Comparison of ENCODE assay signal across 19 mouse cellular contexts in genomic region chr5:75607971-75608370, GRCm38 (mm10). TPM values are rescaled to one million over a fixed set of nuclear protein-coding genes. Genes with fewer than 3 reads are reported as not detected.
DNase-seq lines count a peak whose midpoint lies in the region; ATAC-seq and TF ChIP-seq lines count a peak whose summit lies in the region.
"Had no signal": no experiment of that assay in that cellular context is flagged by ENCODE, and none has a peak within 500 bp of the region (broad histone marks: within the 10 kb centered on the region; RNA-seq: fewer than 3 reads in every experiment).

No protein-coding gene starts in this region.

- H3K4me1 ChIP-seq in heart, embryonic 10.5 days, result peaks cover 25% of the 10 kb centered on the region
- H3K4me1 ChIP-seq in hindbrain, postnatal 0 days (ENCODE audit: insufficient read depth, low read length), result no peaks in the 10 kb centered on the region
- peaks cover 38% of the 10 kb centered on the region for H3K4me1 ChIP-seq in hindbrain, embryonic 14.5 days (replicated peaks; ENCODE audit: control insufficient read depth, insufficient read depth, low read length)
- peaks cover 42% of the 10 kb centered on the region for H3K4me1 ChIP-seq in liver, embryonic 11.5 days (replicated peaks; ENCODE audit: control insufficient read depth, insufficient read depth, low read length)
- no peaks in the 10 kb centered on the region for H3K4me1 ChIP-seq in kidney, adult 2 months (ENCODE audit: control insufficient read depth, insufficient read depth, low read length)
- H3K4me1 ChIP-seq: embryonic facial prominence, embryonic 12.5 days had no signal

- no peak for TF ChIP-seq POLR2A in kidney, adult 2 months (IDR thresholded peaks at IDR 0.05; ENCODE audit: low read depth, low read length)

- WGBS in heart, embryonic 10.5 days, result 23% methylated on average over 12 of the region's 12 CpGs
- 74% methylated on average over 12 of the region's 12 CpGs for WGBS in hindbrain, postnatal 0 days
- WGBS in hindbrain, embryonic 14.5 days, result 79% methylated on average over 12 of the region's 12 CpGs
- WGBS in liver, embryonic 11.5 days, result 20% methylated on average over 12 of the region's 12 CpGs
- WGBS in kidney, adult 2 months, result 93% methylated on average over 12 of the region's 12 CpGs

- no peak for TF ChIP-seq CTCF in hindbrain, postnatal 0 days (IDR thresholded peaks at IDR 0.05; ENCODE audit: low read depth)
- no peak for TF ChIP-seq CTCF in kidney, adult 2 months (conservative IDR thresholded peaks at IDR 0.05; ENCODE audit: insufficient read depth, insufficient read length, low read depth, low read length)

- H3K4me3 ChIP-seq in heart, embryonic 10.5 days, result peak overlapping the region; percentile 32; the same call in 1 of the 2 replicates
- H3K4me3 ChIP-seq in hindbrain, postnatal 0 days (ENCODE audit: low read length), result no peak overlapping the region
- H3K4me3 ChIP-seq in hindbrain, embryonic 14.5 days (replicated peaks; ENCODE audit: low read length), result no peak overlapping the region
- H3K4me3 ChIP-seq in liver, embryonic 11.5 days (ENCODE audit: low read depth, low read length), result no peak overlapping the region
- no peak overlapping the region for H3K4me3 ChIP-seq in kidney, adult 2 months (ENCODE audit: insufficient read depth, low read depth, low read length)
- H3K4me3 ChIP-seq: embryonic facial prominence, embryonic 12.5 days; limb, embryonic 13.5 days; neural tube, embryonic 15.5 days had no signal

- H3K27me3 ChIP-seq in heart, embryonic 10.5 days (ENCODE audit: insufficient read depth, poor library complexity, severe bottlenecking), result no peaks in the 10 kb centered on the region
- H3K27me3 ChIP-seq in hindbrain, postnatal 0 days (ENCODE audit: insufficient read depth, low read length), result no peaks in the 10 kb centered on the region
- H3K27me3 ChIP-seq in hindbrain, embryonic 14.5 days (ENCODE audit: control insufficient read depth, insufficient read depth, low read length), result no peaks in the 10 kb centered on the region
- H3K27me3 ChIP-seq in liver, embryonic 11.5 days (replicated peaks; ENCODE audit: control insufficient read depth, insufficient read depth, low read length), result no peaks in the 10 kb centered on the region
- H3K27me3 ChIP-seq in kidney, adult 2 months (replicated peaks; ENCODE audit: control insufficient read depth, insufficient read depth, low read length), result no peaks in the 10 kb centered on the region
- H3K27me3 ChIP-seq: embryonic facial prominence, embryonic 12.5 days; limb, embryonic 13.5 days; neural tube, embryonic 15.5 days had no signal

- H3K36me3 ChIP-seq in heart, embryonic 10.5 days, result peaks cover 4% of the 10 kb centered on the region; the same call in 1 of the 2 replicates
- H3K36me3 ChIP-seq in hindbrain, postnatal 0 days (ENCODE audit: insufficient read depth, low read length), result no peaks in the 10 kb centered on the region
- peaks cover 6% of the 10 kb centered on the region for H3K36me3 ChIP-seq in hindbrain, embryonic 14.5 days (replicated peaks; ENCODE audit: control insufficient read depth, insufficient read depth)
- H3K36me3 ChIP-seq in liver, embryonic 11.5 days (ENCODE audit: control insufficient read depth, insufficient read depth, low read length), result peaks cover 3% of the 10 kb centered on the region; the same call in 1 of the 2 replicates
- no peaks in the 10 kb centered on the region for H3K36me3 ChIP-seq in kidney, adult 2 months (ENCODE audit: control insufficient read depth, insufficient read depth, low read length)
- H3K36me3 ChIP-seq: embryonic facial prominence, embryonic 12.5 days; neural tube, embryonic 15.5 days had no signal

- no peaks in the 10 kb centered on the region for H3K9me3 ChIP-seq in heart, embryonic 10.5 days
- H3K9me3 ChIP-seq in hindbrain, postnatal 0 days (ENCODE audit: low read length), result no peaks in the 10 kb centered on the region
- no peaks in the 10 kb centered on the region for H3K9me3 ChIP-seq in hindbrain, embryonic 14.5 days (ENCODE audit: control insufficient read depth, low read length)
- H3K9me3 ChIP-seq in liver, embryonic 11.5 days (ENCODE audit: control insufficient read depth, low read length), result no peaks in the 10 kb centered on the region
- H3K9me3 ChIP-seq: embryonic facial prominence, embryonic 12.5 days; limb, embryonic 13.5 days; neural tube, embryonic 15.5 days had no signal

- H3K27ac ChIP-seq in heart, embryonic 10.5 days, result peak overlapping the region; percentile 37; the same call in 1 of the 2 replicates
- H3K27ac ChIP-seq in hindbrain, postnatal 0 days, result peak overlapping the region; percentile 48; the same call in 1 of the 2 replicates
- H3K27ac ChIP-seq in hindbrain, embryonic 14.5 days, result no peak overlapping the region
- peak overlapping the region; percentile 54 for H3K27ac ChIP-seq in liver, embryonic 11.5 days (ENCODE audit: low read depth, low read length)
- no peak overlapping the region for H3K27ac ChIP-seq in kidney, adult 2 months (ENCODE audit: insufficient read depth, low read depth, low read length)
- H3K27ac ChIP-seq: embryonic facial prominence, embryonic 12.5 days; limb, embryonic 13.5 days; neural tube, embryonic 15.5 days; stomach, postnatal 0 days had no signal

- no peak for DNase-seq in heart, embryonic 10.5 days (ENCODE audit: low spot score)
- no peak for DNase-seq in heart, adult 8-10 months (ENCODE audit: low spot score)
- DNase-seq in hindbrain, postnatal 0 days (ENCODE audit: low spot score), result no peak
- DNase-seq in hindbrain, embryonic 14.5 days (ENCODE audit: low spot score), result no peak
- DNase-seq in liver, embryonic 11.5 days (ENCODE audit: low spot score), result peak; percentile 60
- DNase-seq in frontal cortex, postnatal 25 days (ENCODE audit: low spot score in 2 of 2), result no peak
- DNase-seq in kidney, adult 2 months, result no peak
- DNase-seq: adrenal gland, adult 8-10 months; cerebellum, adult 18-20 months; heart, postnatal 14 days; kidney, adult 18-20 months; kidney, postnatal 25 days; thymus, postnatal 25 days had no signal

- no peak for ATAC-seq in hindbrain, postnatal 0 days
- ATAC-seq in hindbrain, embryonic 14.5 days (ENCODE audit: low FRiP score), result no peak
- peak; percentile 87 for ATAC-seq in liver, embryonic 11.5 days (replicated peaks; ENCODE audit: low FRiP score)
- ATAC-seq in megakaryocyte-erythroid progenitor cell, adult 5-6 weeks (replicated peaks; ENCODE audit: low FRiP score, low TSS enrichment, poor library complexity, severe bottlenecking), result peak; percentile 82
- ATAC-seq: hindbrain, embryonic 16.5 days had no signal

- H3K4me2 ChIP-seq in hindbrain, postnatal 0 days (ENCODE audit: low read depth, low read length), result no peak overlapping the region
- no peak overlapping the region for H3K4me2 ChIP-seq in hindbrain, embryonic 14.5 days (replicated peaks)
- H3K4me2 ChIP-seq in liver, embryonic 11.5 days, result peak overlapping the region; percentile 47
- H3K4me2 ChIP-seq: embryonic facial prominence, embryonic 12.5 days; limb, embryonic 13.5 days; neural tube, embryonic 15.5 days had no signal

- no peak overlapping the region for H3K9ac ChIP-seq in hindbrain, postnatal 0 days (replicated peaks; ENCODE audit: low read length)
- H3K9ac ChIP-seq in hindbrain, embryonic 14.5 days, result no peak overlapping the region
- H3K9ac ChIP-seq in liver, embryonic 11.5 days (ENCODE audit: low read depth, low read length), result no peak overlapping the region
- H3K9ac ChIP-seq: embryonic facial prominence, embryonic 12.5 days; limb, embryonic 13.5 days; neural tube, embryonic 15.5 days had no signal

RNA-seq across cellular contexts. Expression of gene Kit, which starts 33.3 kb away (rescaled TPM):
- polyA plus RNA-seq in heart, embryonic 10.5 days (2016; fragmentation: Nextera tagmentation; extraction: Ambion mirVana), result 11.6 and 12.2 TPM in 2 replicates
- 1 to 10 TPM in 3 of 4 experiments, under 1 TPM in 1; 1.00 to 3.4 (median 2.4) TPM for total RNA-seq in heart, adult 8-10 months (2022)
- 48.0 and 58.1 TPM in 2 replicates for total RNA-seq in hindbrain, postnatal 0 days (2014; rRNA removed)
- polyA plus RNA-seq in hindbrain, postnatal 0 days (2015; fragmentation: Nextera tagmentation; extraction: Ambion mirVana), result 31.2 and 31.8 TPM in 2 replicates
- polyA plus RNA-seq in hindbrain, embryonic 14.5 days (2014; fragmentation: Nextera tagmentation; extraction: Ambion mirVana), result 56.6 and 62.1 TPM in 2 replicates
- polyA plus RNA-seq in liver, embryonic 11.5 days (2014; fragmentation: Nextera tagmentation; extraction: Ambion mirVana), result 54.8 and 65.0 TPM in 2 replicates
- 238 and 240 TPM in 2 replicates for total RNA-seq in megakaryocyte-erythroid progenitor cell, adult 5-6 weeks (2014; fragmentation: Nextera tagmentation)
- total RNA-seq in megakaryocyte-erythroid progenitor cell, adult 5-6 weeks (2017), result 148 and 188 TPM in 2 replicates
- polyA plus RNA-seq in kidney, adult 2 months (2012; rRNA removed), result 15.2 and 15.6 TPM in 2 replicates

Comparison
In these comparisons a context has a peak if more than half of its experiments do, and no peak if none do; other contexts are left out.
1. H3K27ac ChIP-seq: peak in heart, embryonic 10.5 days (single experiment), hindbrain, postnatal 0 days (single experiment) and liver, embryonic 11.5 days (single experiment); none in hindbrain, embryonic 14.5 days (single experiment) and kidney, adult 2 months (single experiment).
2. ATAC-seq: peak in liver, embryonic 11.5 days (single experiment) and megakaryocyte-erythroid progenitor cell, adult 5-6 weeks (single experiment); none in hindbrain, postnatal 0 days (single experiment) and hindbrain, embryonic 14.5 days (single experiment).